Mouse (Mus musculus) hindbrain, embryonic 16.5 days (tissue): ENCODE data around the gene Tcf7. TPM values are rescaled to one million over a fixed set of nuclear protein-coding genes. Genes with fewer than 3 reads are reported as not detected.

ENCODE experiments used
- ATAC-seq: fragments of 200-750 bp; cut with Nextera tagmentation; 2 replicates; pipeline ENCODE4 v1.8.0; 2017; ENCODE audit warnings: moderate TSS enrichment, moderate library complexity
- H3K27ac ChIP-seq: fragments of 300-500 bp; sonication (generic); 2 replicates; pipeline ENCODE4 v1.5.1; 2014; ENCODE audit warnings: low read depth, mild to moderate bottlenecking, control low read depth, low read length, moderate library complexity
- H3K27me3 ChIP-seq: fragments of 300-500 bp; sonication (generic); replicated peaks from 2 replicates; pipeline ENCODE4 v1.6.1; 2014; ENCODE audit warnings: low read length; ENCODE audit not compliant: control insufficient read depth, insufficient read depth
- H3K36me3 ChIP-seq: fragments of 300-500 bp; sonication (generic); 2 replicates; pipeline ENCODE4 v1.6.1; 2014; ENCODE audit warnings: mild to moderate bottlenecking, low read length, moderate library complexity, mixed read lengths; ENCODE audit not compliant: control insufficient read depth, insufficient read depth
- H3K4me1 ChIP-seq: fragments of 300-500 bp; sonication (generic); 2 replicates; pipeline ENCODE4 v1.6.1; 2014; ENCODE audit warnings: low read depth, low read length; ENCODE audit not compliant: control insufficient read depth, insufficient read depth
- H3K4me2 ChIP-seq: fragments of 300-500 bp; sonication (generic); 2 replicates; pipeline ENCODE4 v1.6.1; 2014; ENCODE audit warnings: mild to moderate bottlenecking, low read length, control low read depth, moderate library complexity
- H3K4me3 ChIP-seq: fragments of 300-500 bp; sonication (generic); 2 replicates; pipeline ENCODE4 v1.5.1; 2014; ENCODE audit warnings: mild to moderate bottlenecking, low read length, control low read depth, moderate library complexity
- H3K9ac ChIP-seq: fragments of 300-500 bp; sonication (generic); 2 replicates; pipeline ENCODE4 v1.6.1; 2014; ENCODE audit warnings: low read depth, mild to moderate bottlenecking, control low read depth, low read length, moderate library complexity
- H3K9me3 ChIP-seq: fragments of 300-500 bp; sonication (generic); 2 replicates; pipeline ENCODE4 v1.6.1; 2014; ENCODE audit warnings: mild to moderate bottlenecking, low read length, moderate library complexity; ENCODE audit not compliant: control insufficient read depth
- WGBS: fragments of 180-500 bp; shearing (Covaris S2); extraction: QIAGEN DNeasy Blood & Tissue Kit; methylation state at CpG from one replicate; pipeline ENCODE4 v1.1.7; 2014; 5-methylcytosine and 5-hydroxymethylcytosine counted together
- polyA plus RNA-seq: library from polyadenylated mRNA; unstranded; fragments of >200 nt; fragmentation: Nextera tagmentation; extraction: Ambion mirVana; gene quantifications from 2 replicates; pipeline ENCODE4 v1.2.1, GENCODE M21; 2015

The Tcf7 gene
- polyA plus RNA-seq, 1 experiment from 2014 or later, result 1.2 TPM

DNA sequence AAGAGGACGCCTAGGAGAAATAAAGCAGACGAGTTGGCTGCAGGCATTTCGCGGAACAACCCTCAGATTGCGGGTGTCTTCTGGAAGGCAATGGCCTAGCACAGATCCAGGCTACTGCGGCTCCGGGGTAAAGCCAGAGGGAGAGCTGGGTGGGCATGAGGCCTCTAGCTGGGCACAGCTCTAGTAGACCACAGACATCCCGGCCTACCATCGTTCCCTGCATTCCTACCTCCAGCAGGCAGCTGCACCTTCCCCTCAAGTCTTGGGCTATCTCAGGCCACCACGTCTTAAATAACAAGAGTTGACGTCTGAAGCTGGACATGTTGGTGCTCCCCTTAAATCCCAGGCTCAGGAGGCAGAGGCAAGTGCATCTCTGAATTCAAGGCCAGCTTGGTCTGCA, 20.5 kb downstream of the Tcf7 start:
- 93% methylated on average over 11 of the region's 11 CpGs for WGBS

GRCm38 (mm10) chr11:52261937-52262336, 20.9 kb downstream of the Tcf7 start:
- Histone ChIP-seq H3K27me3 (no peaks in the 10 kb centered on the region), H3K27ac (no peak overlapping the region), H3K4me3 (no peak overlapping the region), H3K36me3 (no peaks in the 10 kb centered on the region), H3K4me2 (no peak overlapping the region), H3K9me3 (no peaks in the 10 kb centered on the region), H3K4me1 (peaks cover 4% of the 10 kb centered on the region; the same call in 1 of the 2 replicates), H3K9ac (no peak overlapping the region)
- no peak for ATAC-seq
- WGBS, result 68% methylated on average over 5 of the region's 5 CpGs

More for the DNA sequence above, 20.5 kb downstream of the Tcf7 start:
- Histone ChIP-seq H3K4me1 (peaks cover 4% of the 10 kb centered on the region; the same call in 1 of the 2 replicates), H3K4me3 (no peak overlapping the region), H3K27me3 (no peaks in the 10 kb centered on the region), H3K9ac (no peak overlapping the region), H3K9me3 (no peaks in the 10 kb centered on the region), H3K36me3 (no peaks in the 10 kb centered on the region), H3K27ac (no peak overlapping the region), H3K4me2 (no peak overlapping the region)
- ATAC-seq, result no peak

- no peaks in the 10 kb centered on the region for H3K27me3 ChIP-seq
- H3K36me3 ChIP-seq, result no peaks in the 10 kb centered on the region
- H3K4me2 ChIP-seq, result no peak overlapping the region
- H3K27ac ChIP-seq, result no peak overlapping the region
- 68% methylated on average over 4 of the region's 4 CpGs for WGBS
- no peak overlapping the region for H3K9ac ChIP-seq
- H3K9me3 ChIP-seq, result no peaks in the 10 kb centered on the region
- ATAC-seq, result no peak
- no peak overlapping the region for H3K4me3 ChIP-seq
- H3K4me1 ChIP-seq, result no peaks in the 10 kb centered on the region
These were observed 21.9 kb downstream of the Tcf7 start for GRCm38 (mm10) chr11:52260878-52261277.

- Histone ChIP-seq H3K4me1 (no peaks in the 10 kb centered on the region), H3K9ac (no peak overlapping the region), H3K27ac (no peak overlapping the region), H3K4me2 (no peak overlapping the region), H3K4me3 (no peak overlapping the region), H3K9me3 (no peaks in the 10 kb centered on the region), H3K36me3 (no peaks in the 10 kb centered on the region), H3K27me3 (no peaks in the 10 kb centered on the region)
- 79% methylated on average over 5 of the region's 5 CpGs for WGBS
- no peak for ATAC-seq
These were observed 24.1 kb downstream of the Tcf7 start for GRCm38 (mm10) chr11:52258711-52259110.

DNA sequence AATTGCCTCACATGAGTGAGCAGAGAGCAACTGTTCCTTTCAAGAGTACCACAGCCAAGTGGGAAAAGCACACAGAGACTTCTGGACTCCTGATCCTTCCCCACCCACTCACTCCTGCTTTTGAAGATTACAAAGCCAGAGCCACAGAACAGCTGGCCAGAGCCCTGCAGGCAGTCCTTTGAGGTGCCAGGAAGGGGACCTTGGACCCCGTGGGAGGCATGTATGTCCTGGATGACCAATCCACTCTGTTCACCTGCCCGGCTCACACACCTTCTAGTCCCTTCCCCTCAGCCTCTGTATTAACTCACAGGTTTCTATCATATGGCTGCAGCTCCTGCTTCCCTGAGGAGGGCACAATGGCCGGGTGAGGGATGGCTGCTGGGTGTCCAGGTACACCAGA, 25.4 kb downstream of the Tcf7 start:
- ATAC-seq, result no peak
- WGBS, result 95% methylated on average over 3 of the region's 3 CpGs
- no peak overlapping the region for H3K4me3 ChIP-seq

GRCm38 (mm10) chr11:52255077-52255476, 27.7 kb downstream of the Tcf7 start:
- no peak for ATAC-seq

More for the DNA sequence above, 25.4 kb downstream of the Tcf7 start:
- H3K4me1 ChIP-seq, result no peaks in the 10 kb centered on the region
- H3K27me3 ChIP-seq, result no peaks in the 10 kb centered on the region
- H3K9ac ChIP-seq, result no peak overlapping the region
- no peak overlapping the region for H3K27ac ChIP-seq
- no peaks in the 10 kb centered on the region for H3K9me3 ChIP-seq
- H3K36me3 ChIP-seq, result no peaks in the 10 kb centered on the region
- H3K4me2 ChIP-seq, result no peak overlapping the region

GRCm38 (mm10) chr11:52253674-52254375, 29.0 kb downstream of the Tcf7 start:
- ATAC-seq, result peak; percentile 89
- no peaks in the 10 kb centered on the region for H3K9me3 ChIP-seq

More at GRCm38 (mm10) chr11:52255077-52255476, 27.7 kb downstream of the Tcf7 start:
- H3K9ac ChIP-seq, result no peak overlapping the region
- WGBS, result 92% methylated on average over 8 of the region's 8 CpGs
- H3K36me3 ChIP-seq, result no peaks in the 10 kb centered on the region
- no peaks in the 10 kb centered on the region for H3K27me3 ChIP-seq
- H3K4me2 ChIP-seq, result no peak overlapping the region
- H3K27ac ChIP-seq, result no peak overlapping the region
- H3K4me3 ChIP-seq, result no peak overlapping the region
- H3K4me1 ChIP-seq, result no peaks in the 10 kb centered on the region
- no peaks in the 10 kb centered on the region for H3K9me3 ChIP-seq

GRCm38 (mm10) chr11:52252692-52253091, 30.1 kb downstream of the Tcf7 start:
- ATAC-seq, result no peak
- no peaks in the 10 kb centered on the region for H3K4me1 ChIP-seq
- H3K4me2 ChIP-seq, result no peak overlapping the region
- no peaks in the 10 kb centered on the region for H3K36me3 ChIP-seq
- no peak overlapping the region for H3K27ac ChIP-seq
- no peak overlapping the region for H3K4me3 ChIP-seq
- WGBS, result 82% methylated on average over 1 of the region's 1 CpGs
- no peaks in the 10 kb centered on the region for H3K9me3 ChIP-seq
- no peaks in the 10 kb centered on the region for H3K27me3 ChIP-seq
- H3K9ac ChIP-seq, result no peak overlapping the region

More at GRCm38 (mm10) chr11:52253674-52254375, 29.0 kb downstream of the Tcf7 start:
- no peaks in the 10 kb centered on the region for H3K27me3 ChIP-seq
- H3K4me3 ChIP-seq, result no peak overlapping the region
- H3K36me3 ChIP-seq, result no peaks in the 10 kb centered on the region
- no peak overlapping the region for H3K4me2 ChIP-seq
- H3K27ac ChIP-seq, result no peak overlapping the region
- 67% methylated on average over 11 of the region's 11 CpGs for WGBS
- no peaks in the 10 kb centered on the region for H3K4me1 ChIP-seq
- H3K9ac ChIP-seq, result no peak overlapping the region

DNA sequence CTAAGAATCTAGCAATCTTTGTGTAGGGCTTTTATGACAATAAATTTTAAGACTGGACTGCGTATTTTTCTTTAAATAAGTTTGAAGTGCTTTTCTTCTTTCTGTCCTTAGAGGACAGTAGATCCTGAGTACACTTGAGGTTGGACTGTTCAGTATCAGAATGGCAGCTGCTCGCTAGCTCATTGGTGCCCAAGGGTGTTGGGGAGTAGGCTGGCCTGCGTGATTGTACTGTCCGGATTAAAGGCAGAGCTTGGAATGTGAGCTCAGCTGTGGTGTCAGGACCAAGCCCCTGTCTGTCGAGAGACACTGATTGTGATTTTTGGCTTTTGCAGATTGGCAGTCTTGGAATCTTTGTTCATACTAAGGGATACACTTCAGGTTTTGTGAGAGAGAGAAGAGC, 31.0 kb downstream of the Tcf7 start:
- Histone ChIP-seq H3K27me3 (no peaks in the 10 kb centered on the region), H3K36me3 (peaks cover 4% of the 10 kb centered on the region; the same call in 1 of the 2 replicates), H3K4me2 (no peak overlapping the region), H3K9me3 (no peaks in the 10 kb centered on the region), H3K4me3 (no peak overlapping the region), H3K4me1 (no peaks in the 10 kb centered on the region), H3K27ac (no peak overlapping the region), H3K9ac (no peak overlapping the region)
- ATAC-seq, result no peak
- WGBS, result 76% methylated on average over 5 of the region's 5 CpGs
